Mouse (Mus musculus) B cell, adult 2 months (primary cell): Measurements from ENCODE around the gene 4930556J24Rik.
"Not testable (repeated sequence)": the region's sequence is repeated elsewhere in the genome, so short reads cannot be mapped to it uniquely, and the experiment has no call there.

ENCODE experiments used
- DNase-seq, 2 experiments: peaks; one replicate each; pipeline ENCODE4 v3.0.0; 2022

The 4930556J24Rik gene

GRCm38 (mm10) chr11:3920476-3920875, 56.1 kb downstream of the 4930556J24Rik start:
- no peak for DNase-seq

- peak; percentile 55 to 60 for DNase-seq
Measured at GRCm38 (mm10) chr11:3918738-3919137, 57.8 kb downstream of the 4930556J24Rik start.

GRCm38 (mm10) chr11:3914109-3914840, 62.3 kb downstream of the 4930556J24Rik start, which contains the start of gene Slc35e4:
TSS of gene Slc35e4 (minus strand) at chr11:3914664.
- peak; percentile 87 to 88 for DNase-seq

GRCm38 (mm10) chr11:3913316-3914108, 63.1 kb downstream of the 4930556J24Rik start:
- DNase-seq: peak; percentile 77

GRCm38 (mm10) chr11:3912875-3913271, 63.7 kb downstream of the 4930556J24Rik start:
- peak; percentile 38 to 42 for DNase-seq

GRCm38 (mm10) chr11:3912100-3912874, 64.3 kb downstream of the 4930556J24Rik start:
- no peak for DNase-seq

GRCm38 (mm10) chr11:3911440-3911839, 65.1 kb downstream of the 4930556J24Rik start:
- not testable (repeated sequence) for DNase-seq

GRCm38 (mm10) chr11:3910513-3911310, 65.9 kb downstream of the 4930556J24Rik start:
- DNase-seq: no peak

GRCm38 (mm10) chr11:3909236-3909635, 67.3 kb downstream of the 4930556J24Rik start:
- no peak for DNase-seq

GRCm38 (mm10) chr11:3905446-3905845, 71.1 kb downstream of the 4930556J24Rik start:
- DNase-seq: no peak

- DNase-seq: no peak
Measured at GRCm38 (mm10) chr11:3904673-3905072, 71.9 kb downstream of the 4930556J24Rik start.

- DNase-seq: no peak
Measured at GRCm38 (mm10) chr11:3903046-3903445, 73.5 kb downstream of the 4930556J24Rik start.

GRCm38 (mm10) chr11:3902516-3902915, 74.1 kb downstream of the 4930556J24Rik start:
- no peak for DNase-seq

GRCm38 (mm10) chr11:3900296-3900695, 76.3 kb downstream of the 4930556J24Rik start:
- DNase-seq: no peak

- DNase-seq: no peak
Measured at GRCm38 (mm10) chr11:3895933-3896332, 80.6 kb downstream of the 4930556J24Rik start.

GRCm38 (mm10) chr11:3895458-3895857, 81.1 kb downstream of the 4930556J24Rik start:
- DNase-seq: no peak

GRCm38 (mm10) chr11:3894406-3895281, 81.9 kb downstream of the 4930556J24Rik start, which contains the start of the genes 4921536K21Rik and Dusp18:
TSS of gene 4921536K21Rik (minus strand) at chr11:3895098.
TSS of gene Dusp18 (plus strand) at chr11:3895240.
- DNase-seq: peak; percentile 97 to 98

GRCm38 (mm10) chr11:3893970-3894369, 82.6 kb downstream of the 4930556J24Rik start:
- DNase-seq: no peak
